Mouse (Mus musculus): Measurements from ENCODE around the gene Fam166a.

DNA sequence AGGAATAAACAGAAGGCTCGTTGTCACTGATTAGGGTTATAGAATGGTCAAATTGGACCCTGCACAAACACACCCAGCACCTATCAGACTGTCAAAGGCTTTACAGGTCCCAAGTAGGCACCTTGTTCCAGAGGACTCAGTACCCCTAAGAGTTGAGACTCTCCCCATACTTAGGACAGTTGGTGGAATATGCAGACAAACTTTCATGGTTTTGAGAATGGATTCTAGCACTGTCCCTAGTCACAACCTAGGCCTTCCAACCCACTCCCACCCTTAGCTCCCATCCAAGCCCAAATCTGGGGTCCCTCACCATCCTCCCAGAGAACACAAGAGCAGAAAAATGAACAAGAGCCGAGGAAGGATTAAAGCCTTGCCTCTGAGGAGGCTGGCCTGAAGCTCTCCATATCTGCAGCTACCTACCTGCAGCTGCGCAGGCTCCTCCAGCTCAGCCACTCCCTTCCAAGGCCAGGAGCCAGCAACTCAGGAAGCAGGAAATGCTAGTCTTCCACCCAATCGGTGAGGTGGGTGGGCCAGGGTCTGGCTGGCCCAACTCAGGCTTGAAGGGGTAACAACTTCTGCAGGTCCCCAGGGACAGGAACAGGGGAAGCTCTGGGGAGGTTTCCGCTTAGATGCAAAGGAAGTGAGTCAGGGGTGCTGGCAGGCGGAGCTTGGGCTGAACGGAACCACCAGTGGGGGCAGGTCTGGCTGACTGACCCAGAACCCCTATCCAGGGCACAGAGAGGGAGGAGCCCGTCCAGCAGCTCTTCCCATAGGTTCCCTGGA is 22.2 kb upstream of the Fam166a start, which contains the start of gene Tor4a:
- TF ChIP-seq POLR2A (IDR thresholded peaks at IDR 0.05; ENCODE audit: insufficient read depth, low read length): no peak
- no peak for TF ChIP-seq CTCF (IDR thresholded peaks at IDR 0.05; ENCODE audit: low read depth, low read length)
